Mouse (Mus musculus): ENCODE results near the gene Cd37. TPM values are rescaled to one million over a fixed set of nuclear protein-coding genes. Genes with fewer than 3 reads are reported as not detected.

The Cd37 gene
- total RNA-seq, 2 experiments from 2014 or later, result 4.8 to 5.3 TPM

DNA sequence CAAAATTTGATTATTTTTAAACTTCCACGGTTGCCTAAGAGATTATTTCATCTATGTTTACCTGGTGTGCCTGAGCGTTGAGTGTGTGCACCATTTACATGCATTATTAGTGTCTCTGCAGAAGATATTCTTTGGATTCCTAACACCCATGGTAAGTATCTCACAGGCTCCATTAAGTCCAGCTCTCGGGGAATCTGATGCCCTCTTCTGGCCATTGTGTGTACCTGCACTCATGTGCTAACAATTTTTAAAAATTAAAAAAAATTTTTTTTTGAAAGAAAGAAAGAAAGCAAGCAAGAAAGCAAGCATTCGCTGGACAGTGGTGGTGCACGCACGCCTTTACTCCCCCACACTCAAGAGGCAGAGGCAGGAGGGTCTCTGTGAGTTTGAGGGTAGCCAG is 30.7 kb downstream of the Cd37 start:
- DNase-seq (ENCODE audit: low spot score in 2 of 2), result no peak

DNA sequence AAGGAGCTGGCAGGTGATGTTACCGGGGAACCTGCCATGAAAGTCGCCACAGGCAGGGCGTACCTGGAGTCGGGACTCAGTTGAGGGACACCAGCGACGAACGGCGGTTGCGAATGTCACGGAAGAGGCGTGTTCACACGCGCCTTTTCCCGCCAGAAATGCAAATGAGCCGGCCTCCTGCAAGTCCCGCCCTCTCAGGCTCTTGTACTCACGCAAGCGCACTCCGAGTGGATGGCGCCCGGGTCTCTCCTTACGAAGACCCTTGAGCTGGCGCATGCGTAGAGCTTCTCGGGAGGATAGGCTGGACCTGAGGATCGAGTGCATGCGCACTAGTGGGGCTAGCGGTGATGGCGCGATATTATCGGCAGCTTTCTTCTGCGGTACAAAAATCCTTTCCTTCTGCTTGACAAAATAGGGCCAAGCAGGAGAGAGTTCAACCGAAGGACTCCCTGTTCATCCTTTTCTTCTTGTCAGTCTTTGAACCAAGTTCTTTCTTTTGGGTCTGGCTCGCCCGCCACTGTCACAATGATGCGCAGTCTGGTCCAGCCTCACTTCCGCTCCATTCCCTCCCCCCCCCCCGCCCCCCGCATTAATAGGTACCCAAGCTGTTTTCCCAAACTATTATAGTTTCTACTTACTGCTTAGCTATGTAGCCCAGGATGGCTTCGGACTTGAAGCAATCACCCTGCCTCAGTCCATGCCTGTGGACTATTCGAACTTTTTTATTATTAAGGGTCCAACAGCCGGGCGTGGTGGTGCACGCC is 34.4 kb downstream of the Cd37 start, which contains the start of gene Ccdc155:
Gene Ccdc155 (minus strand): TSS at position 513 of the 764 bp plus-strand sequence.
- peak; percentile 87 to 91 for DNase-seq (ENCODE audit: low spot score in 2 of 2)

DNA sequence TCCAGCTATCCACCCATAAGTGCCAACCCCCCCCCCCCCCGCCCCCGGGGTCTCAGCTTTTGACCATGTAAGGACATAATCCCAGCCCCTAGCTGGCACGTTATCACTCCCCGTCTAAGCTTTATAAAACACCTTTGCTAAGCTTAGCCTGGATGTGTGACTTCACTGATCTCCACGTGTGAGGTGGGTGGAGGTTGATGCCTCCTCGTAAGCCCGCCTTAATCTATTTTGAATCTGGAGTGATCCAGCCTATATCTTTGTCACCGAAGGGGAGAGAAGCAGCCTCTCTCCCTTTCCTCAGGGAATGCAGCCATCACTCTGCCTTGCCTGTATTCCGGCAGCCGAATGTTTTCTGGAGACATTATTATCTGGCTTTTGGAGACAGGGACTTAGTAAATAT is 36.3 kb downstream of the Cd37 start:
- DNase-seq (ENCODE audit: low spot score in 2 of 2), result no peak

DNA sequence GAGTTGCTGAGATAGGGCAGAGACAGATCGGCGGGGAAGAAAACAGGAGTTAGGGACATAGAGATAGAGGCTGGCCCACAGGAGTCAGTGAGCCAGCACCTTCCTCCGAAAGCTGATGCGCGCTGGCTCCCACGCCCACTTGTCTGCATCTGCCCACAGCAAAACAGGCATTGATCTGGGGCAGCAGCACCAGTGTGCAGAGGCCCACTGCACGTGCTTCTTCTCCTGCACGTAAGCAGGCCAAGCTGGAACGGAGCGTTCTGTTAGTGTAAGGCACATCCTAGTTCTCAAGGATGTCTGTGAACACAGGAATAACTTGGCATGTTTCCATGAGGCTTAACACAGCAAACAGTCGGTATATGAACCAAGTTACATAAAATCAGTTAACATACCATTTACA is 40.0 kb downstream of the Cd37 start:
- peak in 1 of 2 experiments; percentile 67 for DNase-seq (ENCODE audit: low spot score in 2 of 2)

DNA sequence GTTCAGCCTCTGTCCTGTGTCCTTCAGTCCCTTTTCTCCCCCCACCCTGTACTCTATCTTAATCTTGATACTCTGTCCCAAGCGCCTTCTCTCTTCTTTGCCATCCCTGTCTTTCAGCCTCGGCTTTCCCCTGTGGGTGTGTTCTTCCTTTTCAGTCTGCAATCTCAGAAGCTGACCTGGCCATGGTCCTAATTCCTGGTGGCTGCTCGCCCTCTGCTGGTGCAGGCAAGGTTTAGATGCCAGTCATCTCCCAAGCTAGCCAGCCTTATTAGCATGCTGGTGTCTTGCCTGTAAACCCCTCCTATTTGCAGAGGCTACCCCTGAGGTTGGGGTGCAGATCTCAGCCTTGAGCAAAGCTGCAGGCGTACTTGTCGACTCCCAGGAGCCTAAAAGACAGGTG is 40.5 kb downstream of the Cd37 start:
- DNase-seq (ENCODE audit: low spot score in 2 of 2), result peak; percentile 71 to 75

DNA sequence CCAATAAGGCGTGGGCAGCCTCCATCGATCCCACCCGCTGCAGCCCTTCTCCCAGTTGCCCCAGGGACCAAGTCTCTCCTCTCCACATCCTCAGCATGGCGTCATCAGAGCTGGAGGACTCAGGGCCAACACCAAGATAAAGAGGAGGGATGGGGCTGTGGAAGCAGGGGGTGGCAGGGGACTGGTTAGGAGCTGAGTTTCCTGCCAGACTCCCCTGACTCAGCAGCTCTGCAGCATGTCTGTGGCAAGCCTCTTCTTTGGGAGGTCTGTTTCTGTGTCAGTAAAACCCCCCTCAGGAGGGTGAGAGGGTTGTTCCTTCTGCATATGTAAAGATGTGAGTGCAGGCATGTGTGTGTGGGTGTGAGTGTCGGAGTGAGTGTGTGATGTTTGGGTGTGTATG is 41.9 kb downstream of the Cd37 start:
- DNase-seq (ENCODE audit: low spot score in 2 of 2), result no peak

DNA sequence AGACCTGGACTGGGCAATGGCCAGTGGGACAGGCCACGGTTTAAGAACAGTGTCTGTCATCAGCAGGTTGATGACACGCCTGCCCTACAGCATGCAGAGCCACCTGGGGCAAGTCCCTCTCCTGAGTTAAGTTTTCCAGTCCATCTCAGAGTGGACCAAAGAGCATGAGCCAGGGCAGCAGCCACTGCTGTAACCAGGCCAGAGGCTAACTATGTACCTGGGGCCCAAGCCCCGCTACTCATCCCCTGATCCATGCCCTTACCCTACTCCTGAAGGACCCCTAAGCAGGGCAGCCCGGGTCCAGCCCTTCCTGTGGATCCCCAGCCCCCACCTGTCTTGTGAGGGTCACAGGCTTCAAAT is 42.8 kb downstream of the Cd37 start:
- DNase-seq (ENCODE audit: low spot score in 2 of 2), result no peak

DNA sequence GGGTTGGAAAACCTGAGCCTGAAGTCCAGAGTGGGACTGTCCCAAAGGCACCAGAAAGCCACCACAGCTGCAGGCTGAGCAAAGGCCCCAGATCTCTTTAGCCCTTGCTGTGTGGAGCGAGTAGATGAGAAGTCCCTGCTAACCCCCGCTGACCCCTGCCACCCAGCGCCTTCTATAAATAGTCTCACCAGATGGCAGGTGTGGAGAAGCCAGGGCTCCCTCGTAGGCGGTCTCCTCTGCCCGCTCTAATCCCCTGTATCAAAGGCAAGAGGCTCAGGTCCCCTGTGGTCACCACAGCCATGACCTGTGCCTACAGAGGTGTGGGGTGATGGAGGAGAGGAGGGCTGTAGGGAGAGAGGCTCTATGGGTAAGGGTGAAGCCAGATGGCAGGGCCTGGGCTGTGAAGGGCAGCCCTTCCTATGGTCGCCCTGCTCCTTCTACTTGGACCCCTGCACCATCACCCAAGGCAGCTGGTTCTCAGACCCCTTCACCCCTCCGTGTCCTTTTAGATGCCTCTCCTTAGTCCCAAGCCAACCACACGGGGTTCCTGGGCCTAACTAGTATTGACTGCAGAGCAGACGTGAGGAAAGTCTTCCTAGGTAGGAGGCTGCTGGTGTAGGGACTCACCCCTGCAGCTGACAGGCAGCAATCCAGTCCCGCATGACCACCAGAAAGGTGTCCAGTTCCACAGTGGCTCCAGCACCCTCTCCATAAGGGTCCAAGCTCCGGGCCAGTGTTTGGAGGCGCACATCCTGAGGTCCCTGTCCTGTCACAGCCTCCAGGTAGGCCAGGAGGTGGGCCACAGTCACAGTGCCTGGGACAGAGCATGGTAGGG is 43.4 kb downstream of the Cd37 start:
- no peak for DNase-seq (ENCODE audit: low spot score in 2 of 2)

DNA sequence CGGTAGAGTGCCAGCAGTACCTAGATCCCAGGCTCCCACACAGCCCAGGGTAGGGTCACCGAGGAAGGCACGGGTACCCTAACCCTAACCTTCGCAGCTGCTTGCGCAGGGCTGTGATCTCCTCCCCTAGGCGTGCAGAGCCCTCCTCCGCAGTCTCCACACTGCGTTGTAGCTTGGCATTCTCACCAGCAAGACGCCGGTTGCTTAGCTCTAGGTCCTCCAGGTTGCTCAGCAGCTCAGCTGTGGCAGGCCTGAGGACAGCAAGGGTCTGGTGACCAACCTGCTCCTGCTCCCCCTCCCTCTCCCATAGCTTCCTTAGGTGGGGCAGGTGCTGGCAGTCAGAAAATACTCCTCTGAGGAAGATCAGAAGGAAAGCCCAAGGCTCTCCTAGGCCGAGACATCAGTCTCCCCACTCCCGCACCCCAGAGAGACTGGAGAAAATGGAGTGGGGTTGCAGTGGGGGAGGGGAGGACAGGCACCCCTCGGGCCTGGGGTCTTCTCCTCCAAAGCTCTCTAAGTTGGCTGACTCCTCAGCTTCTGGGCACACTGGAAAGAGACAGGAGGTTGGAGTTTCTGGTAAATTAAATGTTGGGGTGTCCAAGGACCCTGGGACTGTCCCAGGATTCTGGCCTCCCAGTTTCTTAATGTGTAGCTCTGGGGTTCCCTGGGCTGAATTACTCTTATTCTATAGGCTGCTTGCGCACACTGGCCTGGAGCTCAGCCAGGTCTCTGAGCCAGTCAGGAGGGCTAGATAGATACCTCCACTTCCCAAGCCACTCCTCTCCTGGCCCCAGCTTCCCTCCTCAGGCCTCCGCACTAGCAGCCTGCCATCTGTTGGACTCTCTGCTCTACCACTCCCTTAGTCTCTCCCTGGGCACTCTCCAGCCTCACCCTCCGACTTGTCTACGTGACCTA is 44.8 kb downstream of the Cd37 start:
- no peak for DNase-seq (ENCODE audit: low spot score in 2 of 2)

DNA sequence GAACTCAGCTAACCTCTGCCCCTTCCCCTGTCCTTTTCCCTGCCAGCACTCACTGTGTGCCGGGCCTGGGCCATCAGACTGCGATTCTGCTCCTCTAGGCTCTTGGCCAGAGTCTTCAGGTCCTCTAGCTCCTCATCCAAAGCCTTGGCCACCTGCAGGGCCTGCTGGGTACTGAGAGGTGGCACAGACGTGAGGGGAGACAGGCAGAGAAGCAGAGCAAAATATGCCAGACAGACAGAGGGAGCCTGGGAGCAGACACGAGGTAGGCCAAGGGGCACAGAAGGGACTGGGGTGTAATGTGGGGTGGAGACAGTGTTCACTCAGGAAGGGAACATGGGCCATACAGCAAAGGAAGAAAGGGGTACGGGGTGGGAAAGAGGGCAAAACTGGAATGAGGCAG is 45.5 kb downstream of the Cd37 start:
- no peak for DNase-seq (ENCODE audit: low spot score in 2 of 2)

DNA sequence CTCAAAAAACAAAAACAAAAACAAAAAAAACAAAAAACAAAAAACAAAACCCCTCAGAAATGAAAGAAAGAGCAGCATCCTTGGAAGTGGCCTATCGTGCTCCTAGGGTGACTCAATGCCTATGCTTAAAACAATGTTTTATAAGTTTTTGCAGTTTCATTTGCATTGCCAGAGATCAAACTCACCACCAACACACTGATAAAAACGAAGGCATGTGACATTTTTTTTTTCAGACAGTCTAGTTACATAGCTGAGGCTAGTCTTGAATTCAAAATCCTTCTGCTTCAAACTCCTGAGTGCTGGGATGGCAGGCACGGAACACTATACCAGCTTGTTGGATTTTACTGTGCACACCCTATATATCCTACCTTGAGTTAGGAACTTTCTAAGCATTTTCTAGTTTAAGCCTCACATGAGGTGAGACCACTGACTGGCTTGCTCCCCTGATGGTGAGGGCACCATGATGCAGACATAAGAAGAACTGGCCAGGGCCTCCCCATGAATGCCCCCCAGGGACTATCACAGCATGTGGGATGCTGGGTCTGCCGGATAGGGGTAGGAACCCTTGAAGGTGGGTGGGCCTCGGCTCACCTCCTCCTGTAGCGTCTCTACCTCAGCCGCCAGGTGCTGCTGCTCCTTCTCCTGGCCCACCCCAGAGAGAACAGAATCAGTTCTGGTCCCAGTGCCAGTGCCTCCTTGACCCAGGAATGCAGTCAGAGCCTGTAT is 46.2 kb downstream of the Cd37 start:
- no peak for DNase-seq (ENCODE audit: low spot score in 2 of 2)

DNA sequence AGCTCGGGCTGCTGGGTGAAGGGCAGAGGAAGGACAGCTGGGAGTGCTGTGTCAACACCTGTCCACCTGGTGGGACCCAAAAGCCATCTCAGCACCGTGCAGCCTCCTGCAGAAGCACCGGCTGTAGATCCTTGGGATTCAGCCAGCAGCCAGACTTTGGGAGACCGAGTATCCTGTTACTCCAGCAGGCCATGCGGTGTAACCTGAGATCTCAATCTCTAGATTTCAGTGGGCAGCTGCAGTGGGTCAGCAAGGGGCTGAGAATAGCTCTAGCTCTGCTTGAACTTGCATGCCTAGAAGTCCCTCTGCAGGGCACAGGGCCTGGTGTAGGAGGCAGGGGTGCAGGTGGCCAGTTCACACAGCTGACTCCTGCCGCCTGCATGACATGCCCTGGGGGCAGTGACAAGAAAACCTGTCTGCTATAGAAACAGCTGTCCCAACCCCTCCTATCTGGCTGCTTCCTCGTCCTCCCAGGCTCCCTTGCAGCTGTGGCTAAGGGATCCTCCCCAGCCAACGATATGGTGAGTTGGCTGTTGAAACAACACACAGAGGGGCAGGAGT is 47.0 kb downstream of the Cd37 start:
- DNase-seq (ENCODE audit: low spot score in 2 of 2), result no peak

DNA sequence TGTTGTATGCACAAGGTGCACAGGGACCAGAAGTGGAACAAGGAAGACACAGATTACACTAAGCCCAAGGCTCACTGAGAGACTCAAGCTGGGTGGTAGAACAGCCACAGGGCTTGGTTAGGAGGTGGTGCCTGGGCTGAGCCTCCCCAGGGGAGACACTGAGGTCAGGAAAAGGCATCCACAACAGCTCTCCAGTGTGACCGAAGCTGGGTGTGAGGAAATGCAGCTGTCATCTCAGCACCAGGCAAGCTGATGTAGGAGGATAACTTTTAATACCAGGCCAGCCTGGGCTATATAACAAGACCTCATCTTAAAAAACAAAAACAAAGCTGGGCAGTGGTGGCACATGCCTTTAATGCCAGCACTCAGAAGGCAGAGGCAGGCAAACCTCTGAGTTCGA is 47.8 kb downstream of the Cd37 start:
- no peak for DNase-seq (ENCODE audit: low spot score in 2 of 2)

DNA sequence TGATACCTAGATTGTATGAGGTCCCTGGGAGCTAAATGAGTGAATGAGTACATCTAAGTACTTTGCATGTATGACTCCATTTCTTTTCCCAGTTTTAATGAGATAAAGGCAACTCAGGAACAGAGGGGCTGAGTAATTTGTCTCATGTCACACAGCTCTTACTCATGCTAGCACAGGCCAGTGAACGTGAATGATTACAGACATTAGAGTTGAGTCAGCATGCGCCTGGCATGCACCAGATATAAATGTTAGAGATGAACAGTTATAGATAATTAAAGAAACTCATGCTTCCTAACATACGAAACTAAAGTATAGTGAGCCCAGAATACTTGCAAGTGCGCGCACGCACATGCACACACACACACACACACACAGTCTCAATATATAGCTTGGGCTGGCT is 48.7 kb downstream of the Cd37 start:
- DNase-seq (ENCODE audit: low spot score in 2 of 2), result no peak

DNA sequence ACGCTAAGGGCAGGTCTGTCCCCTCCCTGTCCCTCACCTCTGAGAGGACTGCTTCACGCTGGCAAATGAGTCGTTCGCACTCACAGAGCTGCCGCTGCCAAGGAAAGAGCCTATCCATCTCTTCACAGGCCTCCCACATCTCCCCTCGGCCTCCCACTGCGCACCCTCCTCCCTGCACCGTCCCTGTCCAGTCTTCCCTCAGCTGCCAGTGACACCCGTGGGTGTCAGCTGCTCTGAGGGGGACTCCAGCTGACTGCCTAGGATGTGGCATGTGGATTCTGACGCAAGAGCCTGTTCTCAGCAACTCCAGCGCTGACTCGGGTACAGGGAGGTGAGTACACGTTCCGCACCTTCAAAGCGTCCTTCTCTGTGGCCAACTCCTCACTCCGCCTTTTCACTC is 49.3 kb downstream of the Cd37 start:
- peak; percentile 63 to 83 for DNase-seq (ENCODE audit: low spot score in 2 of 2)

DNA sequence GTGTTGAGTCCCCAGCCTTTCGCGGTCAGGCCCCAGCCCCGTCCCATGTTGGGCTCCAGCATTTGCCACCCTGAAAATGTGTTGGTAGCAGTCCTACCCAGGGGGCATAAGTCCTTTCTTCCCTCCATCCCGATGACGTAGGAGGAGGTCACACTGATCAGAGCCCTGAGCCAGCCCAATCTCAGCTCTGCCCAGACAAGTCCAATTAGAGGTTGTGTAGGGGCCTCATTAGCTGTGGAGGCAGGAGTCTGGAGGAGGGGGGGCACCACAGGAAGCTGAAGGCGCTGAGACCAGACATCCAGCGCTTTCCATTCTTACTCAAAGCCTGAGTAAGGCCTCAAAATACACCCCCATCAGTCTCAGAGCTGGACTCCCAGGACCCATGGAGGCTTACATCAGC is 53.0 kb downstream of the Cd37 start:
- no peak for DNase-seq (ENCODE audit: low spot score in 2 of 2)

DNA sequence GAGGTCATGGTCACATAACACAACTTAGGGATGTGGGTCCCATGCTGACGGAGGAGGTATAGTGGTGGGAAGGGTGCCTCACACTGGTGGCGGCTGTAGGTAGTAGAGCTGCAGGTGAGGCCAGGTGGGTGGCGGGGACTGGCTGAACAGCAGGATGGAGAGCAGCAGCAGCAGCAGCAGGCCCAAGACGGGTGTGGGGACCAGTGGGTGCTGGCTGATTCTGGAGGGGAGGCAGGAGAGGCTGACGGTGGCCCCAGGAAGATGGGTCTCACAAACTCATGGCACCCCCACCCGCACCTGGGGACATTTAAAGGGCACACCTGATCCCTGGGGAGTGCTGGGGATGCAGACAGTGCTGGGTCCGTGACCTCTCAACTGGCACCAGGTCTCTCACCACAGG is 55.2 kb downstream of the Cd37 start:
- DNase-seq (ENCODE audit: low spot score in 2 of 2), result no peak
